Comparison of ENCODE assay signal across 19 mouse cellular contexts in the genomic region with DNA sequence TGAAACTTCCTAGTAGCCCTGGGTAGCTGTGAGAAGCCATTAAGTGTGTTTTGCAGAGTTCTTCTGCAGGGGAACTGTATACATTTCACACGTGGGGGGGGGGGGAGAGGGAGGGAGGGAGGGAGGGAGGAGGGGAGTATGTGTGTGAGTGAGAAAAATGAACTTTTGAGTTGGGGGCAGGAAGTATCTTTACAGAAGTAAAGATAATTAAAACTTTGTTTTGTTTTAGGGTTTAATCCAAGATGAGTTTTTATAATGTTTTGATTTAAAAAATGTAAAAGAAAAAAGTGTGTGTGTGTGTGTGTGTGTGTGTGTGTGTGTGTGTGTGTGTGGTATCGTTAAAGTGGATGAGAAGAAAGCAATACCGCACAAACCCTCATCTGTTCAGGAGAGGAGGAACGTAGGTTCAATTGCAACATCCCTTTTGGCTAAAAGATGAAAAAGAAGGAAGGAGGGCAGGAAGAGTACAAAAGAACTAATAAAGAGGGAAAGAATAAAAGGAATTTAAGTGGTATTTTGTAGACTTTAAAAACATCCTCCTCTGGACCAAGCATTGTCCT.
A peak's percentile ranks its signal among the peaks of the same experiment; 100 is the strongest.
DNase-seq lines count a peak whose midpoint lies in the region; ATAC-seq and TF ChIP-seq lines count a peak whose summit lies in the region.
"Had no signal": no experiment of that assay in that cellular context is flagged by ENCODE, and none has a peak within 500 bp of the region (broad histone marks: within the 10 kb centered on the region; RNA-seq: fewer than 3 reads in every experiment).

No protein-coding gene starts in this region.

- WGBS in heart, adult 2 months: 27% methylated on average over 4 of the region's 4 CpGs
- WGBS in heart, embryonic 11.5 days (ENCODE audit: insufficient replicate concordance): 50% methylated on average over 4 of the region's 4 CpGs
- 37% methylated on average over 4 of the region's 4 CpGs for WGBS in liver, adult 2 months
- 57% methylated on average over 4 of the region's 4 CpGs for WGBS in liver, embryonic 11.5 days
- WGBS in thymus, adult 2 months: 3% methylated on average over 4 of the region's 4 CpGs

- no peak overlapping the region for H3K4me2 ChIP-seq in heart, embryonic 11.5 days
- H3K4me2 ChIP-seq in liver, embryonic 11.5 days: no peak overlapping the region
- H3K4me2 ChIP-seq: embryonic facial prominence, embryonic 12.5 days; forebrain, embryonic 15.5 days; intestine, embryonic 15.5 days; liver, embryonic 12.5 days; midbrain, embryonic 11.5 days; neural tube, embryonic 13.5 days had no signal

- no peak for TF ChIP-seq EP300 in heart, adult 2 months (IDR thresholded peaks at IDR 0.05; ENCODE audit: insufficient read depth, low read depth, low read length)

- H3K9me3 ChIP-seq in heart, embryonic 11.5 days (replicated peaks; ENCODE audit: control insufficient read depth, low read length): no peaks in the 10 kb centered on the region
- no peaks in the 10 kb centered on the region for H3K9me3 ChIP-seq in liver, embryonic 11.5 days (ENCODE audit: control insufficient read depth, low read length)
- H3K9me3 ChIP-seq: embryonic facial prominence, embryonic 12.5 days; forebrain, embryonic 15.5 days; intestine, embryonic 15.5 days; liver, embryonic 12.5 days; neural tube, embryonic 13.5 days had no signal

- H3K4me3 ChIP-seq in heart, adult 2 months: peak overlapping the region; percentile 9; the same call in 1 of the 2 replicates
- no peak overlapping the region for H3K4me3 ChIP-seq in heart, embryonic 11.5 days (ENCODE audit: low read depth, low read length)
- peak overlapping the region; percentile 30; the same call in 1 of the 2 replicates for H3K4me3 ChIP-seq in liver, adult 2 months (ENCODE audit: insufficient read depth, low read depth, low read length)
- H3K4me3 ChIP-seq in liver, embryonic 11.5 days (ENCODE audit: low read depth, low read length): no peak overlapping the region
- no peak overlapping the region for H3K4me3 ChIP-seq in thymus, adult 2 months (ENCODE audit: control insufficient read depth, insufficient read depth, low read length)
- H3K4me3 ChIP-seq: embryonic facial prominence, embryonic 12.5 days; forebrain, embryonic 15.5 days; intestine, embryonic 15.5 days; liver, embryonic 12.5 days; neural tube, embryonic 13.5 days had no signal

- 0 out of 2 replicates have a peak overlapping the region, but pooled peaks have one; percentile 1 for H3K9ac ChIP-seq in heart, adult 2 months (ENCODE audit: low read depth, low read length)
- no peak overlapping the region for H3K9ac ChIP-seq in heart, embryonic 11.5 days (ENCODE audit: low read depth, low read length)
- peak overlapping the region; percentile 36 for H3K9ac ChIP-seq in liver, adult 2 months (ENCODE audit: low read depth, low read length)
- no peak overlapping the region for H3K9ac ChIP-seq in liver, embryonic 11.5 days (ENCODE audit: low read depth, low read length)
- H3K9ac ChIP-seq: embryonic facial prominence, embryonic 12.5 days; forebrain, embryonic 15.5 days; intestine, embryonic 15.5 days; liver, embryonic 12.5 days; neural tube, embryonic 13.5 days had no signal

- no peak for TF ChIP-seq POLR2A in heart, adult 2 months (IDR thresholded peaks at IDR 0.05; ENCODE audit: insufficient read depth, low read depth, low read length)
- TF ChIP-seq POLR2A in liver, adult 2 months (IDR thresholded peaks at IDR 0.05; ENCODE audit: extremely low read depth, insufficient read depth, low read length): no peak
- no peak for TF ChIP-seq POLR2A in thymus, adult 2 months (IDR thresholded peaks at IDR 0.05; ENCODE audit: control insufficient read depth, extremely low read depth, insufficient read depth, low read length, poor library complexity)

- no peak for DNase-seq in heart, adult 2 months
- no peak for DNase-seq in liver, adult 2 months (ENCODE audit: extremely low read depth, low read depth, low spot score)
- DNase-seq in liver, embryonic 11.5 days (ENCODE audit: low spot score): no peak
- DNase-seq in thymus, adult 2 months: peak; percentile 19
- no peak for DNase-seq in thymus, postnatal 36 days
- DNase-seq in embryo, embryonic 9.5 days (ENCODE audit: extremely low spot score): no peak
- DNase-seq: adrenal gland, postnatal 25 days; cerebellum, adult 2 months; heart, adult 18-20 months had no signal

- H3K4me1 ChIP-seq in heart, adult 2 months (ENCODE audit: control insufficient read depth, insufficient read depth, low read length): peaks cover 14% of the 10 kb centered on the region
- peaks cover 12% of the 10 kb centered on the region; the same call in 1 of the 2 replicates for H3K4me1 ChIP-seq in heart, embryonic 11.5 days (ENCODE audit: control insufficient read depth, insufficient read depth, low read length)
- H3K4me1 ChIP-seq in liver, adult 2 months (ENCODE audit: control insufficient read depth, insufficient read depth, low read length): peaks cover 4% of the 10 kb centered on the region; the same call in 1 of the 2 replicates
- H3K4me1 ChIP-seq in liver, embryonic 11.5 days (replicated peaks; ENCODE audit: control insufficient read depth, insufficient read depth, low read length): 0 out of 2 replicates have a peak, but pooled peaks cover 3% of the 10 kb centered on the region
- peaks cover 18% of the 10 kb centered on the region for H3K4me1 ChIP-seq in thymus, adult 2 months (replicated peaks; ENCODE audit: control insufficient read depth, insufficient read depth, low read length)
- H3K4me1 ChIP-seq: forebrain, embryonic 15.5 days; neural tube, embryonic 13.5 days had no signal

- no peak for TF ChIP-seq CTCF in heart, adult 2 months (IDR thresholded peaks at IDR 0.05)
- TF ChIP-seq CTCF in liver, adult 2 months (IDR thresholded peaks at IDR 0.05; ENCODE audit: low read depth, low read length): no peak
- no peak for TF ChIP-seq CTCF in thymus, adult 2 months (IDR thresholded peaks at IDR 0.05; ENCODE audit: borderline replicate concordance, control insufficient read depth, extremely low read depth, insufficient read depth, low read length, poor library complexity)

- H3K36me3 ChIP-seq in heart, adult 2 months (ENCODE audit: control insufficient read depth, insufficient read depth, low read length): peaks cover 34% of the 10 kb centered on the region
- no peaks in the 10 kb centered on the region for H3K36me3 ChIP-seq in heart, embryonic 11.5 days (ENCODE audit: control insufficient read depth, insufficient read depth, low read length)
- H3K36me3 ChIP-seq in liver, adult 2 months (ENCODE audit: control insufficient read depth, insufficient read depth, low read length): 0 out of 2 replicates have a peak, but pooled peaks cover 1% of the 10 kb centered on the region
- no peaks in the 10 kb centered on the region for H3K36me3 ChIP-seq in liver, embryonic 11.5 days (ENCODE audit: control insufficient read depth, insufficient read depth, low read length)
- peaks cover 56% of the 10 kb centered on the region for H3K36me3 ChIP-seq in thymus, adult 2 months (ENCODE audit: control insufficient read depth, insufficient read depth, low read length)
- H3K36me3 ChIP-seq: embryonic facial prominence, embryonic 12.5 days; forebrain, embryonic 15.5 days; intestine, embryonic 15.5 days; liver, embryonic 12.5 days; neural tube, embryonic 13.5 days had no signal

- no peak for ATAC-seq in heart, embryonic 11.5 days (replicated peaks; ENCODE audit: insufficient number of reproducible peaks, low FRiP score, low TSS enrichment)
- ATAC-seq in liver, embryonic 11.5 days (replicated peaks; ENCODE audit: low FRiP score): no peak
- ATAC-seq: activated CD4-positive, CD25-positive, alpha-beta regulatory T cell, adult 4 months; forebrain, embryonic 15.5 days; intestine, embryonic 15.5 days; liver, embryonic 12.5 days; Patski had no signal

- no peaks in the 10 kb centered on the region for H3K27me3 ChIP-seq in heart, adult 2 months (ENCODE audit: control insufficient read depth, insufficient read depth, low read length)
- no peaks in the 10 kb centered on the region for H3K27me3 ChIP-seq in heart, embryonic 11.5 days (ENCODE audit: control insufficient read depth, insufficient read depth, low read length)
- H3K27me3 ChIP-seq in liver, adult 2 months (ENCODE audit: control insufficient read depth, insufficient read depth, low read length): no peaks in the 10 kb centered on the region
- no peaks in the 10 kb centered on the region for H3K27me3 ChIP-seq in liver, embryonic 11.5 days (replicated peaks; ENCODE audit: control insufficient read depth, insufficient read depth, low read length)
- H3K27me3 ChIP-seq in thymus, adult 2 months (ENCODE audit: control insufficient read depth, insufficient read depth, low read length): no peaks in the 10 kb centered on the region
- H3K27me3 ChIP-seq: embryonic facial prominence, embryonic 12.5 days; intestine, embryonic 15.5 days; Patski had no signal

- peak overlapping the region; percentile 67 for H3K27ac ChIP-seq in heart, adult 2 months
- no peak overlapping the region for H3K27ac ChIP-seq in heart, embryonic 11.5 days (ENCODE audit: low read depth, low read length)
- H3K27ac ChIP-seq in liver, adult 2 months (replicated peaks; ENCODE audit: insufficient read depth, low read depth, low read length): no peak overlapping the region
- H3K27ac ChIP-seq in liver, embryonic 11.5 days (ENCODE audit: low read depth, low read length): no peak overlapping the region
- H3K27ac ChIP-seq in thymus, adult 2 months (ENCODE audit: control insufficient read depth, insufficient read depth, low read length): peak overlapping the region; percentile 95
- H3K27ac ChIP-seq: embryonic facial prominence, embryonic 12.5 days; forebrain, embryonic 15.5 days; intestine, embryonic 15.5 days; liver, embryonic 12.5 days; macrophage; neural tube, embryonic 13.5 days had no signal

- intact Hi-C loops in heart, adult 2 months (cut with DNase I): no loop called here

- H3K79me2 ChIP-seq in heart, adult 2 months (replicated peaks; ENCODE audit: control insufficient read depth, insufficient read depth, low read length): peaks cover 3% of the 10 kb centered on the region; the same call in 1 of the 2 replicates
- peaks cover 13% of the 10 kb centered on the region for H3K79me2 ChIP-seq in liver, adult 2 months (ENCODE audit: control insufficient read depth, insufficient read depth, low read length)

Comparison
In these comparisons a context has a peak if more than half of its experiments do, and no peak if none do; other contexts are left out.
1. H3K27ac ChIP-seq: peak in heart, adult 2 months (single experiment) and thymus, adult 2 months (single experiment); none in heart, embryonic 11.5 days (single experiment), liver, adult 2 months (single experiment) and liver, embryonic 11.5 days (single experiment).
2. H3K4me3 ChIP-seq: peak in heart, adult 2 months (single experiment) and liver, adult 2 months (single experiment); none in heart, embryonic 11.5 days (single experiment), liver, embryonic 11.5 days (single experiment) and thymus, adult 2 months (single experiment).
3. H3K9ac ChIP-seq: peak in heart, adult 2 months (single experiment) and liver, adult 2 months (single experiment); none in heart, embryonic 11.5 days (single experiment) and liver, embryonic 11.5 days (single experiment).